Mouse (Mus musculus) kidney, postnatal 14 days (tissue): ENCODE measurements around the gene Dsel.

Experiments
- DNase-seq: peaks from one replicate; pipeline ENCODE4 v3.0.0; 2022; ENCODE audit warnings: mixed read lengths

Gene Dsel

DNA sequence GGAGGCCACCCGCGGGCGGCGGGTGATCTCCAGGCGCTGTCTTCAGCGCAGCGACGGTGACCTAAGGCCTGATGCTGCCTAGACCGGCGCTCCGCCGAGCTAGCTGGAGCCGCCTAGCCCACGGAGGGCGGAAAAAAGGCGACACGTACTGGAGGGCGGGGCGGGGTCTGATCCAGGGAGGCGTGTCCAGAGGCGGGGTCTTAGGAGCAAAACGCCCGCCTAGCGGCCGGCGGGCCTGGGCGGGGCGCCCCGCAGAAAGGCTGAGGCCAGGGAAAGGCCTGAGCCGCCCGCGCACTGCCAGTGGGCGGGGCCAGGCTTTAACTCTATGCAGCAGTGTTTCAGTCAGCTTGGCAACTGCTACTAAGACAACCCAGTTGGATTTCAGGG lies at the start of gene Dsel:
TSS of gene Dsel (minus strand) at position 140 of the 387 bp plus-strand sequence.
- DNase-seq, result peak; percentile 96

DNA sequence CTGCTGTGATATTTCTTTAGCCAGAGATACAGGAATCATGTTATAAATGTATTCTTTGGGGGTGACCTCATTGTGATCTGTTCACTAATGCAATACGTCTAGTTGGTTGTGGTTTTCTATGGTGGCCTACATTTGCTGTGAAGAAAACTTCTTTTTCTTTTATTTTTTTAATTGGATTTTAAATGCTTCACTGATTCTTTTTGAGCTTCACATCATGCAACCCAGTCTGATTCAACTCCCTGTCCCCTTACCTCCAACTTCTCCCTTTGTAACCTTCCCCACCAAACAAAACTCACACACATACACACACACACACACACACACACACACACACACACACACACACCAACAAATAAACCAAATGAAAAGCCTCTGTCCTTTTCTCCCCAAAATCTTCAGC lies 46.7 kb upstream of the Dsel start:
- no peak for DNase-seq

DNA sequence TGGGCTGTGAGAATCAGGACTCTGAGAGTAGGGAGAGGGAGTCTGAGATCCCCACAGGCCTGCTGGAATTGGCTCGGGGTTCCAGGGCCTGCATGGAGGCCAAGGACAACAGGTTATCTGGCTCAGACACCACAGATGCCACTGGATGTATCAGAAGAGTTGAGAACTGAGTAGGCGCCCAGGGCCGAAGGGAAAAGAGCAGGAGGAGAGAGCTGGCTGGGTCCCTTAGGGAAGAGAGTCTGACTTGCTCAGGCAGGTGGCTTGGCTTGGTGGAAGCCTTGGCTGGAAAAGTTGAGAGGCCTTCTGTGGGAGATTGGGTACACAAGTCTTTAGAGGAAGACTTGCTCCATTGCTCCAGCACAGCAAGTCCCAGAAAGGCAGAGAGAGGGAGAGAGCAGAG lies 18.6 kb upstream of the Dsel start:
- DNase-seq, result no peak

DNA sequence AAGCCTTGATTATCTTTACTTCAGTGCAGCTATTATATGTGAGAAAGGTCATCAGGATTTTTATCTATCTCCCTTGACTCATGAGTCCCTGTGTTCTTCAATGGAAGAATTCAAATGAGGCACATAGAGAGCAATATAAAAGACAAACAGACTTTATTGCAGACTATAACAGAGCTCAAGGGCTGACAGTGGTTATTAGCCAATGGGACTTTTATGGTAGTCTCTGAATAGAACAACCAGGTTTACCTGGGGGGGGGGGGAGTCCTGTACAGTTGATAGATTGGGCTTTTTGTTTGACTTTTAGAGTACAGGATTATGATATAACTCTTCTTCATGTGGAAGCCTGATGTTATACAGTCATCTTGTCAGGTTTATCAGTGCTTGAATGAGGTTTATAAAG lies 11.1 kb upstream of the Dsel start:
- DNase-seq, result no peak

DNA sequence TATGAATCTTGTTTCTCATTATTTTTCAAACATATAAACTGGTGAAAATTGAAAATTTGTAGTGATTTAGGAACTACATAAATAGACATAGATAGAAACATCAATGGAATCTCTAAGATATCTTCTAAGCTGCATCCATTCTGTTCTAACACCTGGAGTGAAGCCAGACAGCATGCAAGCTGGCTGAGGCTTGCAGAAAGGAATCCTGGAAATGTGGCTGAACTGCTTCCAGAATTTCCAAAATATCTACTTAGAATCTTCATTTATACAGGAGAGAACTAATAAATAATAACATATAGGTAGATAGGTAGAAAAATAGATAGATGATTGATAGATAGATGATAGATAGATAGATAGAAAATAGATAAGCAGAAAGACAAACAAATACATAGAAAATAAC lies 8.5 kb upstream of the Dsel start:
- no peak for DNase-seq

DNA sequence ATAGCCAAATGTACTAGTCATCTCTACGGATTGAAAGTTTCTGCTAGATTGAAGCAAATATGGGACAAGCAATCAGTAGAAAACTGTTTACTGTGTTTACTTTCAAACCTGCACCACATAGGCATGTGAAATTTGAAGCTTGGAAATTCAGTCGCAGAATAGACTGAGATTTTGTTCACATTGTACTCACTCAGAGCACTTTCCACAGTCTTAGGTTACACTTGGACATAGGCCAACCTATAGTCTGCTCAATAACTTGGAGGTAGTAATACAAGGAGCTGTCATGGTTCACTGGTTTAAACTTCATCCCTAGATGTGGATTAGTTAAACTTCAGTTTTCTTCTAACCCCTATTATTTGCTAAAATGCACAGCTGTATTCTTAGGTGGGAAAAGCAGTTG lies 749 bp upstream of the Dsel start:
- no peak for DNase-seq

DNA sequence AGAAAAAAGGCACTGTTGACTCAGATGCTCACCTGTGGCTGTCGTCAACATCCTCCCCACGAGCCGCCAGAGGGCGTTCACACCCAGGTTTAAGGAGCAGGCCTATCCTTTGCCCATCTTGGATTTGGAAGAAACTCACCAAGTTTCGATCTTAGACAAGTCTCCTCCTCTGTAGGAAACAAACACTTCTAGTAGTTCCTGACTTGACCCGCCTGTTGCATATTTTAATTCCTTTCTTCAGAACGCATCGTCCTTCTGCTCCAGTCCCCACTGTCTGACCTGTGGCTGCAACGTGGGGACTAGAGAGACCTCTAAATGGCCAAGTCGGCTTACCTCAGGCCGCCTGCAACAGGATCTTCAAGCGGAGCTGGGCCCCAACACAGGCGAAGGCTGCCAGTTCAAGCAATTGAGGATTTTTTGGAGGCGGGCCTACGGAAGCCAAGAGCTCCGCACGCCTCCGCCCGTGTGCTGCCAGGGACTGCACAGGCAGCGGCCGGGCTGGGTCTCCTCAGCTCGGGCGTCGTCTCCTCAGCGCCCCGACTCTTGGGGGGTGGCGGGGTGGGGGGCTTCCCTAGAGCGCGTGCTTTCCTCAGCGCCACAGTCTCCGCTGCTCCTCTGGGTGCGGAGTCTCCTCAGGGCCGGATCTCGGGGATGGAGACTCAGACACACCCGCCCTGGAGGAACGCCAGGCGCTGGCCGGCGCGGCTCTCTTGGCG lies 497 bp downstream of the Dsel start:
- DNase-seq, result peak; percentile 78

DNA sequence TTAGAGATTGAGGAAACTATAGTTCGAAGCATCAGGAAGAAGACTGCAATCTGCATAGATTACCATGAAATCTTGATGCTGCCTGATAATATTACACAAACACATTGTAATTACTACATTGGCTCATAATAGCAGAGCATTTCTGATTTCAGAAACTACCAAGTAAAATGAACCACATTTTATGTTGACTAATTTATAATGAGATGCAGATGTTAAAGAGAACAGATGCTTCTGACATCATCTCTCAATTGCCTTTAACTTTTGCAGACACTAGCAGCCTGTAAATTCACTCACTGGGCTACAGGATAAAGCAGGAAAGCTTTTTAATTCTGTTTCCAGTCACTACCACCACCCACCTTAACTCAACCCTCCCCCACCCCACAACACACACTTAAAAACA lies 6.9 kb downstream of the Dsel start:
- no peak for DNase-seq

DNA sequence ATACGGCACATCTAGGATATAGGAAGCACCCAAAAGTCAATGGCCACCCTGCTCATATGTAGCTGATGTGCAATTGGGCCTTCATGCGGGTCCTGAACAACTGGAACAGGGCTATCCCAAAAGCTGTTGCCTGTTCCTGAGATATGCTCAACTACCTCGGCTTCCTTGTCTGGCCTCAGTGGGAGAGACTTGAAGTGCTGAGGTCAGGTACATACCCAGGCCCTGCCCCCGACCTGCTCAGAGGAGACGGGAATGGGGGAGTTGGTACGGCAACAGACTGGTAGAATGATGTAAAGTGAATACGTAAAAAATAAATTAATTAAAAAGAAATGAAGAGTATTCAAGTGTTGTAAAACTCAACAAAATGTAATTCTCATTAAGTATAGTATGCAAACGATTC lies 12.3 kb downstream of the Dsel start:
- no peak for DNase-seq

DNA sequence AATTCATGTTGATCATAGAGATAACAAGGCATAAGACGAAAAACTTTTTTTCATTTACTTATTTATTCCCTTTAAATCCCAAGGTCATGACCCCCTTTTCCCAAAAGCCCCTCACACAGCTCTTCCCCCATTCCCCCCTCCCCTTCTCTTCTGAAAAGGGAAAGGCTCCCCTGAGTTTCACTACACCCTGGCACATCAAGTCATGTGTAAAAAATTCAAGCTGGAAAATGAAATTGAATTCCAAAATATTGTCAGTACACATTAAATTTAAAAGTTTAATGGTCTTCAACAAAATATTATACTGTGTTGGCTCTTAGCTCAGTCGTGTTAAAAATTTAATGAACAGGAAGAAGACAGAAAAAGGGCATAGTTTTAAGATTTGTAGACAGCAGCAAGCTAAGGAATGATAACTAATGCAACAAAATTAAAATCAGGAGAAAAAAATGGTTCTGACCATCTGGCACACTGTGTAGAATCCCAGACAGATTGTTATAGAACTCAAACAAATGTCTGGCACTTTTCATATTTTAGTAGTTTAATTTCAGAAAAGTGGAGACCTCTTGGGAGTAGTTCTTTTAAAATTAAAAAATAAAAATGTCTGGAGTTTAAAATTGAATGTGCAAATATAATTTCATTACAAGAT lies 31.0 kb downstream of the Dsel start:
- DNase-seq, result no peak
